Mouse (Mus musculus): Measurements from ENCODE around the gene Gm7298.
"Not testable (repeated sequence)": the region's sequence is repeated elsewhere in the genome, so short reads cannot be mapped to it uniquely, and the experiment has no call there.

Gene Gm7298

DNA sequence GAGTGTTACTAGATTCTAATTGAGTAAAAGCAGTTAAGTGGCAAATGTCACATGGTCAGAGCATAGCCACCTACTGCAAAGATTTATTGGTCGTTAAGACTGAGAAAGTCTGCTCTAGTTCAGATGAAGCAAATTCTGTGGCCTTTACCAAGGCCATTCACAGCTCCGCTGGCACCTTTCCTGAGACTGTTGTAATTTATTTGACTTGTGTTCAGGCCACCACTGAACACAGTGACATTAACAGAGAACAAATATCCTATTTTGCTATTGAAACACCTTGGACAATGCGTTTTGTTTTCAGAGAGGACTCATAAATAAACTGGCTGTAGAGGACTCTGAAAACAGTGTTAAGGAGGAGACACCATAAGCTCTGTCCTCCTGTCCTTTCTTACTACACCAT is at the start of gene Gm7298:
Gene Gm7298, plus strand, starts transcription at position 301 of the 400 bp plus-strand sequence.
- no peak for DNase-seq

DNA sequence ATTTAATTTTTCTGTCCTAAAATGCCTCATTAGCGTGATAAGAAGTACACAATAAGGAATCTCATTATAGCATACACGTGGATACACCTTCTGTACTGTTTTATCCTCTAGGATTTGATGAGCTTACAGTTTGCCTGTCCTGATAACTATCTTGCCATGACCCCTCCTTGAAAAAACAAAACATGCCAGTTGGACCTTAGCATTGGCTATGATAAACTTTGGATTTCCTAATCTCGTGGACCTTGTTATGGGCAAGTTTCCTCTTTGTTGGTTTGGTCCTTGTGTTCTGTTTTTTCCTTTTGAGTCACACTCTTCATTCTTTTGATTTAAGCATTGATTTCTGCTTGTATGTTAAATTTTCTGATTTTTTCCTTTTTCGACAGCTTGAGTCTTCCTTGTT is 95.3 kb downstream of the Gm7298 start:
- DNase-seq = no peak

DNA sequence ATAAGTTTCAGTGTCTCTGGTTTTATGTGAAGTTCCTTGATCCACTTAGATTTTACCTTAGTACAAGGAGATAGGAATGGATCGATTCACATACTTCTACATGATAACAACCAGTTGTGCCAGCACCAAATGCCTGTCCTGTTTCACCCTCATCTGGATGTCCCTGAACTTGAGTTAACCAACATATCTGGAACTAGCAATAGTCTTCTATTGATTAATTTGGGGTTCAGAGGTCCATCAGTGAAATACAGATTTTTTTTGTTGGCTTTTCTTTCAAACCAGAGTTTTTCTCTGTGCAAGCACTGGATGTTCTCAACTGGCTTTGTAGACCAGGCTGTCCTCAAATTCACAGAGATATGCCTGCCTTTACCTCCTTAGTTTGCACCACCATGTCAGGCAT is 103.6 kb downstream of the Gm7298 start:
- DNase-seq = no peak

DNA sequence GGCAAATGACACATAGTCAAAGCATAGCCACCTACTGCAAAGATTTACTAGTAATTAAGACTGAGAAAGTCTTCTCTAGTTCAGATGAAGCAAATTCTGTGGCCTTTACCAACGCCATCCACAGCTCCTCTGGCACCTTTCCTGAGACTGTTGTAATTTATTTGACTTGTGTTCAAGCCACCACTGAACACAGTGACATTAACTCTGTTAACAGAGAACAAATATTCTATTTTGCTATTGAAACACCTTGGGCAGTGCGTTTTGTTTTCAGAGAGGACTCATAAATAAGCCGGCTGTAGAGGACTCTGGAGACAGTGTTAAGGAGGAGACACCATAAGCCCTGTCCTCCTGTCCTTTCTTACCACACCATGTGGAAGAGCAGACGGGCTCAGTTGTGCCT is 105.5 kb downstream of the Gm7298 start, which contains the start of gene Mug1:
Gene Mug1, plus strand, starts transcription at position 271 of the 400 bp plus-strand sequence.
- DNase-seq = not testable (repeated sequence)
